Mouse (Mus musculus) small intestine, adult 2 months (tissue): Measurements from ENCODE around the gene Memo1.

Experiments used
- CTCF ChIP-seq: fragments of 200-500 bp; IDR thresholded peaks from 2 replicates; pipeline ENCODE4 v1.5.1; 2012; ENCODE audit warnings: low read depth, mild to moderate bottlenecking, control low read depth, inconsistent platforms, low read length, moderate library complexity, mixed read lengths; ENCODE audit not compliant: insufficient replicate concordance, insufficient read length; ENCODE audit errors: extremely low read depth
- POLR2A ChIP-seq: fragments of 200-500 bp; IDR thresholded peaks from 2 replicates; pipeline ENCODE4 v1.6.1; 2012; ENCODE audit warnings: low read depth, mild to moderate bottlenecking, control low read depth, inconsistent platforms, low read length, moderate library complexity

DNA sequence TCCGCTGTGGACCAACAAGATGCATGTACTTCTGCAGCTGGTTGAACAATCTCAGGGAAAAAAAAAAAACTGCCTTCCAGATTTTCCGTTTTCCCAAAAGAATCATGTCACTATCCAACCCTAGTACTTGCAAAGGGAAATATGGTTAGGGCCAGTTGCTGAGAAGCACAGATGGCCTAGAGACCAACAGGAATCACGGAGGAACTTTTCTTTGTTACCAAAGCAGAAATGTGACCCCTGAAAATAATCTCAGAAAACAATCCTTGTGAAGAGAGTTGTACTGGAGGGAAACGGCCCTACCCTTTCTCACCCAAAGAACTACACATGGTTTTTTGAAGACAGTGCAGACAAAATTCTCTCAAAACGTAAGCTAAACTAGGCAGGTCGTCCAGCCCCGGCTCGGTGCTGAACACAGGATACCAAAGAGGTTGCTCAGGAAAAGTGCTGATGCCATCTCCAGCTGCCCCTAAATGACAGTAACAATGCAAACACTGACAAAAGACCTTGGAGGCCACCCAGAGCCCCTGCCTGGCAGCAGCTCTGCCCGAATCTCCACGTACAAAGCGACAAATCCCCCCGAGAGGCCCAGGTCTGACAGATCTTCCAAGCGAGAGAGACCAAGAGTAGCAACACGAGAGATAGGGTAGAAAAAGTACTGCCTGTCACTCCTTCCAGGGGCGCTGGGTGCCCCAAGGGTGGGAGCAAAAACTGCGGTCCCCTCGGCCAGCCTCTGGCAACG lies 1.5 kb downstream of the Memo1 start:
- TF ChIP-seq CTCF (no peak), POLR2A (no peak)
